Mouse (Mus musculus) embryonic facial prominence, embryonic 10.5 days (tissue): Measurements from ENCODE around the gene Tbc1d14. TPM values are rescaled to one million over a fixed set of nuclear protein-coding genes. Genes with fewer than 3 reads are reported as not detected.

ENCODE experiments used
- DNase-seq: peaks from one replicate; pipeline ENCODE4 v3.0.0-alpha.2; 2017; ENCODE audit warnings: low spot score
- H3K27ac ChIP-seq: fragments of 300-500 bp; sonication (generic); replicated peaks from 2 replicates; pipeline ENCODE4 v1.5.1; 2016; ENCODE audit warnings: mild to moderate bottlenecking
- H3K27me3 ChIP-seq: fragments of 300-500 bp; sonication (generic); replicated peaks from 2 replicates; pipeline ENCODE4 v1.6.1; 2016; ENCODE audit warnings: low read depth, mild to moderate bottlenecking; ENCODE audit not compliant: poor library complexity, severe bottlenecking
- H3K36me3 ChIP-seq: fragments of 300-500 bp; sonication (generic); replicated peaks from 2 replicates; pipeline ENCODE4 v1.6.1; 2016; ENCODE audit warnings: mild to moderate bottlenecking, moderate library complexity
- H3K4me1 ChIP-seq: fragments of 300-500 bp; sonication (generic); 2 replicates; pipeline ENCODE4 v1.6.1; 2016
- H3K4me3 ChIP-seq: fragments of 300-500 bp; sonication (generic); 2 replicates; pipeline ENCODE4 v1.5.1; 2016; ENCODE audit warnings: mild to moderate bottlenecking, moderate library complexity
- H3K9me3 ChIP-seq: fragments of 300-500 bp; sonication (generic); 2 replicates; pipeline ENCODE4 v1.6.1; 2016; ENCODE audit warnings: mild to moderate bottlenecking
- WGBS: fragments of 180-500 bp; shearing (Covaris S2); methylation state at CpG from one replicate; pipeline ENCODE4 v1.1.7; 2016; 5-methylcytosine and 5-hydroxymethylcytosine counted together
- polyA plus RNA-seq: library from polyadenylated mRNA; unstranded; fragments of >200 nt; fragmentation: Nextera tagmentation; extraction: Ambion mirVana; gene quantifications from 2 replicates; pipeline ENCODE4 v1.2.1, GENCODE M21; 2016

Gene Tbc1d14
- polyA plus RNA-seq: 39.9 and 40.4 TPM in 2 replicates

DNA sequence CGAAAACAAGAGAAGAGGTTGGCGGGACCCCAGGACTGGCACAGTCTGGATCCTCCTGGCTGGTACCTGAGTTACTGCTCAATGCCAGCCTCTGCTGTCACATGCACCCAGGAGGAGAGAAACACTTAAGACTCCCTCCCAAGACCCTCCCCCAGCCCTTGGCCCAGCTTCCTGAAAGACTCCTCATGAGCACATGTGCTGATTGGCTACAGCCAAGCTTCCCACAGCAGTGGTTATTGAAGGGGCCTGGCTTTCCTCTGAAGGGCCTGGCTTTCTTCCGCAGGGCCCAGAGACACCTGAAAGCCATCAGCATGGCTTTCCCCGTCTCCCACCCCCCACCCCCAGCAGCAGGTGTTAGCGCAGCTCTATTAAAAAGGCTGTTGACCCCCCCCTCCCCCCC, at the start of gene Tbc1d14:
Tbc1d14 (minus strand) TSS at position 101 of the 400 bp plus-strand sequence.
- 81% methylated on average over 5 of the region's 5 CpGs for WGBS
- Histone ChIP-seq H3K9me3 (no peaks in the 10 kb centered on the region), H3K27me3 (no peaks in the 10 kb centered on the region), H3K27ac (no peak within 1 kb of the TSS), H3K4me1 (0 out of 2 replicates have a peak, but pooled peaks cover 4% of the 10 kb centered on the region), H3K4me3 (no peak within 1 kb of the TSS), H3K36me3 (peaks cover 2% of the 10 kb centered on the region; the same call in 1 of the 2 replicates)
- no peak for DNase-seq

GRCm38 (mm10) chr5:36625612-36626011, 32.5 kb upstream of the Tbc1d14 start:
- WGBS: 77% methylated on average over 5 of the region's 5 CpGs
- no peak for DNase-seq
- H3K9me3 ChIP-seq: no peaks in the 10 kb centered on the region
- no peaks in the 10 kb centered on the region for H3K27me3 ChIP-seq
- 0 out of 2 replicates have a peak, but pooled peaks cover 4% of the 10 kb centered on the region for H3K4me1 ChIP-seq
- H3K27ac ChIP-seq: no peak overlapping the region
- peaks cover 48% of the 10 kb centered on the region for H3K36me3 ChIP-seq
- H3K4me3 ChIP-seq: no peak overlapping the region

GRCm38 (mm10) chr5:36623670-36624069, 30.6 kb upstream of the Tbc1d14 start:
- no peaks in the 10 kb centered on the region for H3K9me3 ChIP-seq
- no peaks in the 10 kb centered on the region for H3K27me3 ChIP-seq
- 0 out of 2 replicates have a peak, but pooled peaks cover 4% of the 10 kb centered on the region for H3K4me1 ChIP-seq
- WGBS: 88% methylated on average over 5 of the region's 5 CpGs
- H3K27ac ChIP-seq: no peak overlapping the region
- H3K4me3 ChIP-seq: no peak overlapping the region
- no peak for DNase-seq
- H3K36me3 ChIP-seq: peaks cover 41% of the 10 kb centered on the region

GRCm38 (mm10) chr5:36621058-36621449, 28.0 kb upstream of the Tbc1d14 start:
- Histone ChIP-seq H3K27ac (no peak overlapping the region), H3K4me1 (0 out of 2 replicates have a peak, but pooled peaks cover 4% of the 10 kb centered on the region), H3K4me3 (no peak overlapping the region), H3K27me3 (no peaks in the 10 kb centered on the region), H3K9me3 (no peaks in the 10 kb centered on the region), H3K36me3 (peaks cover 47% of the 10 kb centered on the region)
- DNase-seq: no peak
- 89% methylated on average over 5 of the region's 5 CpGs for WGBS

GRCm38 (mm10) chr5:36620409-36621057, 27.5 kb upstream of the Tbc1d14 start:
- Histone ChIP-seq H3K4me3 (no peak overlapping the region), H3K27ac (no peak overlapping the region), H3K9me3 (no peaks in the 10 kb centered on the region), H3K4me1 (0 out of 2 replicates have a peak, but pooled peaks cover 4% of the 10 kb centered on the region), H3K27me3 (no peaks in the 10 kb centered on the region), H3K36me3 (peaks cover 52% of the 10 kb centered on the region)
- 86% methylated on average over 8 of the region's 8 CpGs for WGBS
- DNase-seq: no peak

GRCm38 (mm10) chr5:36618890-36619289, 25.8 kb upstream of the Tbc1d14 start:
- H3K9me3 ChIP-seq: no peaks in the 10 kb centered on the region
- H3K27ac ChIP-seq: no peak overlapping the region
- peaks cover 63% of the 10 kb centered on the region for H3K36me3 ChIP-seq
- WGBS: 91% methylated on average over 5 of the region's 5 CpGs
- H3K27me3 ChIP-seq: no peaks in the 10 kb centered on the region
- H3K4me1 ChIP-seq: 0 out of 2 replicates have a peak, but pooled peaks cover 4% of the 10 kb centered on the region
- no peak overlapping the region for H3K4me3 ChIP-seq
- no peak for DNase-seq

DNA sequence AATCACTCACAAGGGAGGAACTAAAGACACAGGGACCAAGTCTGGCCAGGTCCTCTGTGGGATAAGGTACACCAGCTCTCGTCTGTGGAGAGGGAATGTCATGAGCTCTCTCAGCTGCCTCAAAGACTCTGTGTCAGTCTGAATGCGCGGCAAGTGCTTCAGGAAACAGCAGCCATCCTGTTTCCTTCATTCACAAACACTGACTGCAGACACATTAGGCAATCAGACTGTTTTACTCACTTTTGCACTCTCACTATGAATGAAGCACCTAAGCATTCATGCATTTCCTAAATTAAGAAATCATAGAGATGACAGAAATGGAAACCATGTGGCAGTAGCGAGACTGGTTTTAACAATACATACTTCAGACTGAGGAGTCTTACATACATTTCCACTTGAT, 25.3 kb upstream of the Tbc1d14 start:
- Histone ChIP-seq H3K4me1 (no peaks in the 10 kb centered on the region), H3K4me3 (no peak overlapping the region), H3K36me3 (peaks cover 63% of the 10 kb centered on the region), H3K27ac (no peak overlapping the region), H3K9me3 (no peaks in the 10 kb centered on the region), H3K27me3 (no peaks in the 10 kb centered on the region)
- 82% methylated on average over 4 of the region's 4 CpGs for WGBS
- no peak for DNase-seq

GRCm38 (mm10) chr5:36614124-36614523, 21.0 kb upstream of the Tbc1d14 start:
- DNase-seq: no peak
- peaks cover 98% of the 10 kb centered on the region for H3K36me3 ChIP-seq
- H3K9me3 ChIP-seq: no peaks in the 10 kb centered on the region
- no peak overlapping the region for H3K27ac ChIP-seq
- H3K27me3 ChIP-seq: no peaks in the 10 kb centered on the region
- no peaks in the 10 kb centered on the region for H3K4me1 ChIP-seq
- 88% methylated on average over 4 of the region's 4 CpGs for WGBS
- no peak overlapping the region for H3K4me3 ChIP-seq

- H3K36me3 ChIP-seq: peaks cover 94% of the 10 kb centered on the region
- DNase-seq: no peak
- H3K27ac ChIP-seq: no peak overlapping the region
- no peaks in the 10 kb centered on the region for H3K27me3 ChIP-seq
- no peaks in the 10 kb centered on the region for H3K4me1 ChIP-seq
- no peaks in the 10 kb centered on the region for H3K9me3 ChIP-seq
- 92% methylated on average over 2 of the region's 2 CpGs for WGBS
- no peak overlapping the region for H3K4me3 ChIP-seq
Observed at GRCm38 (mm10) chr5:36608939-36609499, 15.9 kb upstream of the Tbc1d14 start.

DNA sequence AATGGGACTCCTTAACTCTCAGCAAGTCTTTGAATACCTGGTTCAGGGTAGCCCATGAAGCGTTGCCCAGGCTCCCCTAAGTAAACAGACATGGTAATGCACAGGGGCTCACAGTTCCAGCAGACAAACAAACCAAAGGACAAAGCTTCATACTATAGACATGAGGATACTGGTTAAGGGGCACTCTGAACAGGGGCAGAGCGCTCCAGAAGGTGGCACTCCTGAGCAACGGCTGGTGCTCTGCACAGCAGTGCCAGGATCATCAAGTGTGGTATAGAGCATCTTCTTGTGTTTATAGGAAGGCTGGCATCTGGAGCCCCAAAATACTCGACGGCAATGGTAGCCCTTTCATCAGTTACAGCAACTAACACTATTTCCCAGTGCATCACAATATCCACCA, 10.0 kb upstream of the Tbc1d14 start:
- H3K4me1 ChIP-seq: no peaks in the 10 kb centered on the region
- no peak overlapping the region for H3K4me3 ChIP-seq
- peaks cover 99% of the 10 kb centered on the region for H3K36me3 ChIP-seq
- H3K27ac ChIP-seq: no peak overlapping the region
- no peaks in the 10 kb centered on the region for H3K27me3 ChIP-seq
- H3K9me3 ChIP-seq: no peaks in the 10 kb centered on the region
- no peak for DNase-seq
- 86% methylated on average over 5 of the region's 5 CpGs for whole genome bisulfite sequencing

GRCm38 (mm10) chr5:36602028-36602427, 9.0 kb upstream of the Tbc1d14 start:
- no peaks in the 10 kb centered on the region for H3K27me3 ChIP-seq
- no peak overlapping the region for H3K4me3 ChIP-seq
- peaks cover 91% of the 10 kb centered on the region for H3K36me3 ChIP-seq
- H3K27ac ChIP-seq: no peak overlapping the region
- DNase-seq: no peak
- no peaks in the 10 kb centered on the region for H3K9me3 ChIP-seq
- WGBS: 94% methylated on average over 9 of the region's 9 CpGs
- H3K4me1 ChIP-seq: no peaks in the 10 kb centered on the region

DNA sequence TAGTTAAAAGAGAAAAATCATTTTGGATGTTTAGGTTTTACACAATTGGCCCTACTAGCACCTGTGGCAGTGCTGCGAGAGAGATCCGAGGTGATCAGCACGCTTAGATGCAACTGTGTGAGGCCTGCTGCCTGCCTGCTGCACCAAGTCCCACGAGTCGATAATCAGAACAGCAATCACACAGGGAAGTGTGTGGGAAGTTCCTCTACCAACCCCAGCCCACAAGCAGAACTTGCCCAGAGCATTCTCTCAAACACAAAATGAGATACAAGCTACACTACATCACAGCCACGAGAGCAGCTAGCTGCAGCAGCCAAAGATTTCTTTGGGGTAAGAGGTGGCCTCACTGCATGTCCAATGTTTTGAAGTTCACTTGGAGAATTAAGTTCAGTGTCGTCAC, 8.4 kb upstream of the Tbc1d14 start:
- H3K4me3 ChIP-seq: no peak overlapping the region
- H3K27ac ChIP-seq: no peak overlapping the region
- no peak for DNase-seq
- H3K27me3 ChIP-seq: no peaks in the 10 kb centered on the region
- H3K9me3 ChIP-seq: no peaks in the 10 kb centered on the region
- 92% methylated on average over 7 of the region's 7 CpGs for WGBS
- no peaks in the 10 kb centered on the region for H3K4me1 ChIP-seq
- H3K36me3 ChIP-seq: peaks cover 85% of the 10 kb centered on the region

DNA sequence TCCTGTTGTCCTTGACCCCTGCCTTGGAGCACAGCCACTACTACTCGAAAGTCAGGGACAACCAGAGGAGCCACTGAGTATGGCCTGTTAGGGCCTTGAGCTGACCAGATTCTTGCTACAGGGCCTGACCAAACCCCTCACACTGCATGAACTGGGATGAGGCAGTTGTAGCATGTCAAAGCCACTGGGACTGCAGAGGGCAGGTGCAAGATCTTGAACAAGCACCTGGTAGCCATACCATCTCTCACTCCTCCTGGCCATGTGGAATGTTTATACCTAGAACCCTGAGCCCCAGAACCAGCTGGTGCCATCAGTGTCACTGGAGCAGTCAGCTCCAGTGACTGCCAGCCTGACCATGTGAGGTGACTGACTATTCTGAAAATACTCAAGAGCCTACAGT, 5.8 kb upstream of the Tbc1d14 start:
- 94% methylated on average over 1 of the region's 1 CpGs for WGBS
- DNase-seq: no peak
- H3K27me3 ChIP-seq: no peaks in the 10 kb centered on the region
- no peaks in the 10 kb centered on the region for H3K4me1 ChIP-seq
- H3K27ac ChIP-seq: no peak overlapping the region
- H3K4me3 ChIP-seq: no peak overlapping the region
- H3K9me3 ChIP-seq: no peaks in the 10 kb centered on the region
- H3K36me3 ChIP-seq: peaks cover 59% of the 10 kb centered on the region
